In the genomic region with DNA sequence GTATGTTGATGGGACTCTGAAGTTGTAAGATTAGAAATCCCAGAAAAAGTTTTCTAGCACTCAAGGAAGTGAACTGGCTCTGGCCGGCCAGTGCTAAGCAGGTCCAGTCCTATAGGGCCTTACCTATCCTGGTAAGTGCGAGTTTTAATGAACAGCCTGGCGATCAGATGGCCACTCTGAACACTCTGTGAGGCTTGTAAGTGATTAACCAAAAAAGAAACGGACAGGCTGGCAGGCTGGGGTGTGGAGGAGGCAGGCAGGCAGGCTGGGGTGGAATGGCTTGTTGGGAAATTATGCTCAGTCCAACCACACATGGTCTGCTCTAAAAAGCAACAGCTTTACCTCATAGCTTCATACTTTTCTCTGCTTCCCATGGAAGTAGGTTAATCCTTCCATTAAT, we compare ENCODE assay signal across 20 mouse cellular contexts. TPM values are rescaled to one million over a fixed set of nuclear protein-coding genes. Genes with fewer than 3 reads are reported as not detected.
DNase-seq lines count a peak whose midpoint lies in the region; ATAC-seq lines count a peak whose summit lies in the region.
"Had no signal": no experiment of that assay in that cellular context is flagged by ENCODE, and none has a peak within 500 bp of the region (broad histone marks: within the 10 kb centered on the region; RNA-seq: fewer than 3 reads in every experiment).

No protein-coding gene starts in this region.

- ATAC-seq in kidney, embryonic 14.5 days (ENCODE audit: low FRiP score, low TSS enrichment): no peak; the same call in 1 of the 2 replicates
- peak; percentile 23; the same call in 1 of the 2 replicates for ATAC-seq in liver, embryonic 16.5 days (ENCODE audit: low read depth)
- ATAC-seq in liver, embryonic 12.5 days: no peak
- ATAC-seq in kidney, embryonic 15.5 days (replicated peaks; ENCODE audit: low FRiP score): peak; percentile 73
- no peak for ATAC-seq in megakaryocyte-erythroid progenitor cell, adult 5-6 weeks (replicated peaks; ENCODE audit: low FRiP score, low TSS enrichment, poor library complexity, severe bottlenecking)
- ATAC-seq: activated CD4-positive, CD25-positive, alpha-beta regulatory T cell, adult 4 months; forebrain, embryonic 14.5 days; hindbrain, embryonic 16.5 days had no signal

- DNase-seq in kidney, adult 11 months: peak; percentile 80
- peak; percentile 48 to 53 for DNase-seq in right cerebral cortex, postnatal 10 days (ENCODE audit: low spot score in 2 of 2)
- DNase-seq in urinary bladder, postnatal 14 days (ENCODE audit: low spot score): no peak
- DNase-seq: adrenal gland, postnatal 36 days; cerebellum, postnatal 10 days; thymus, adult 18-20 months had no signal

- no peaks in the 10 kb centered on the region for H3K9me3 ChIP-seq in kidney, embryonic 14.5 days (ENCODE audit: control insufficient read depth, low read length)
- no peaks in the 10 kb centered on the region for H3K9me3 ChIP-seq in liver, embryonic 16.5 days (replicated peaks; ENCODE audit: control insufficient read depth, low read length)
- H3K9me3 ChIP-seq in liver, embryonic 12.5 days (replicated peaks): no peaks in the 10 kb centered on the region
- H3K9me3 ChIP-seq in kidney, embryonic 15.5 days (replicated peaks): no peaks in the 10 kb centered on the region
- H3K9me3 ChIP-seq: limb, embryonic 12.5 days had no signal

- no peaks in the 10 kb centered on the region for H3K27me3 ChIP-seq in kidney, embryonic 14.5 days (ENCODE audit: control insufficient read depth, insufficient read depth, low read length)
- H3K27me3 ChIP-seq in liver, embryonic 16.5 days (ENCODE audit: control insufficient read depth, insufficient read depth, low read depth, low read length): no peaks in the 10 kb centered on the region
- no peaks in the 10 kb centered on the region for H3K27me3 ChIP-seq in liver, embryonic 12.5 days (replicated peaks)
- no peaks in the 10 kb centered on the region for H3K27me3 ChIP-seq in kidney, embryonic 15.5 days
- H3K27me3 ChIP-seq: limb, embryonic 12.5 days had no signal

- H3K4me2 ChIP-seq in kidney, embryonic 14.5 days (replicated peaks; ENCODE audit: low read depth, low read length): no peak overlapping the region
- H3K4me2 ChIP-seq in liver, embryonic 16.5 days (ENCODE audit: low read depth, low read length): no peak overlapping the region
- H3K4me2 ChIP-seq in liver, embryonic 12.5 days: no peak overlapping the region
- H3K4me2 ChIP-seq in kidney, embryonic 15.5 days: no peak overlapping the region
- H3K4me2 ChIP-seq: limb, embryonic 12.5 days had no signal

- H3K9ac ChIP-seq in kidney, embryonic 14.5 days (ENCODE audit: low read depth, low read length): no peak overlapping the region
- H3K9ac ChIP-seq in liver, embryonic 16.5 days (ENCODE audit: low read depth, low read length): no peak overlapping the region
- H3K9ac ChIP-seq in liver, embryonic 12.5 days: no peak overlapping the region
- H3K9ac ChIP-seq in kidney, embryonic 15.5 days: no peak overlapping the region
- H3K9ac ChIP-seq: limb, embryonic 12.5 days had no signal

- H3K4me3 ChIP-seq in kidney, embryonic 14.5 days (ENCODE audit: low read length): no peak overlapping the region
- no peak overlapping the region for H3K4me3 ChIP-seq in liver, embryonic 16.5 days (ENCODE audit: low read depth, low read length)
- H3K4me3 ChIP-seq in liver, embryonic 12.5 days: no peak overlapping the region
- no peak overlapping the region for H3K4me3 ChIP-seq in kidney, embryonic 15.5 days (replicated peaks)
- H3K4me3 ChIP-seq: limb, embryonic 12.5 days had no signal

- no peak overlapping the region for H3K27ac ChIP-seq in kidney, embryonic 14.5 days (ENCODE audit: low read depth, low read length)
- H3K27ac ChIP-seq in liver, embryonic 16.5 days (ENCODE audit: low read length): no peak overlapping the region
- H3K27ac ChIP-seq in liver, embryonic 12.5 days: no peak overlapping the region
- H3K27ac ChIP-seq in kidney, embryonic 15.5 days: peak overlapping the region; percentile 66
- H3K27ac ChIP-seq: limb, embryonic 12.5 days had no signal

- H3K36me3 ChIP-seq in kidney, embryonic 14.5 days (ENCODE audit: control insufficient read depth, insufficient read depth, low read length): peaks cover 33% of the 10 kb centered on the region
- H3K36me3 ChIP-seq in liver, embryonic 16.5 days (ENCODE audit: control insufficient read depth, insufficient read depth): peaks cover 45% of the 10 kb centered on the region
- peaks cover 62% of the 10 kb centered on the region for H3K36me3 ChIP-seq in liver, embryonic 12.5 days
- peaks cover 38% of the 10 kb centered on the region for H3K36me3 ChIP-seq in kidney, embryonic 15.5 days

- peaks cover 14% of the 10 kb centered on the region for H3K4me1 ChIP-seq in kidney, embryonic 14.5 days (ENCODE audit: control insufficient read depth, insufficient read depth, low read length)
- H3K4me1 ChIP-seq in liver, embryonic 16.5 days (ENCODE audit: control insufficient read depth, low read depth, low read length): peaks cover 30% of the 10 kb centered on the region
- peaks cover 46% of the 10 kb centered on the region for H3K4me1 ChIP-seq in liver, embryonic 12.5 days
- H3K4me1 ChIP-seq in kidney, embryonic 15.5 days: peaks cover 46% of the 10 kb centered on the region

- WGBS in kidney, embryonic 14.5 days: 75% methylated on average over 4 of the region's 4 CpGs
- WGBS in liver, embryonic 16.5 days (ENCODE audit: insufficient replicate concordance): 78% methylated on average over 4 of the region's 4 CpGs
- 85% methylated on average over 4 of the region's 4 CpGs for WGBS in liver, embryonic 12.5 days (ENCODE audit: insufficient replicate concordance)
- WGBS in kidney, embryonic 15.5 days: 63% methylated on average over 4 of the region's 4 CpGs

RNA-seq across cellular contexts. Expression of a gene that starts 5.7 kb away (rescaled TPM):
- 187 and 196 TPM in 2 replicates for polyA plus RNA-seq in kidney, embryonic 14.5 days (2014; fragmentation: Nextera tagmentation; extraction: Ambion mirVana)
- polyA plus RNA-seq in liver, embryonic 16.5 days (2015; fragmentation: Nextera tagmentation; extraction: Ambion mirVana): 251 and 260 TPM in 2 replicates
- polyA plus RNA-seq in liver, embryonic 12.5 days (2016; fragmentation: Nextera tagmentation; extraction: Ambion mirVana): 242 and 244 TPM in 2 replicates
- polyA plus RNA-seq in kidney, embryonic 15.5 days (2015; fragmentation: Nextera tagmentation; extraction: Ambion mirVana): 180 and 185 TPM in 2 replicates
- total RNA-seq in megakaryocyte-erythroid progenitor cell, adult 5-6 weeks (2014; fragmentation: Nextera tagmentation): 85.6 and 109 TPM in 2 replicates
- total RNA-seq in megakaryocyte-erythroid progenitor cell, adult 5-6 weeks (2017): 34.5 and 41.4 TPM in 2 replicates

RNA-seq across cellular contexts. Expression of a gene that starts 19.5 kb away (rescaled TPM):
- 0.13 and 0.31 TPM in 2 replicates for polyA plus RNA-seq in kidney, embryonic 14.5 days (2014; fragmentation: Nextera tagmentation; extraction: Ambion mirVana)
- polyA plus RNA-seq in liver, embryonic 16.5 days (2015; fragmentation: Nextera tagmentation; extraction: Ambion mirVana): 0.86 and 1.1 TPM in 2 replicates
- 0.35 and 0.89 TPM in 2 replicates for polyA plus RNA-seq in liver, embryonic 12.5 days (2016; fragmentation: Nextera tagmentation; extraction: Ambion mirVana)
- 5.9 and 12.6 TPM in 2 replicates for polyA plus RNA-seq in kidney, embryonic 15.5 days (2015; fragmentation: Nextera tagmentation; extraction: Ambion mirVana)
- not detected in 2 replicates for total RNA-seq in megakaryocyte-erythroid progenitor cell, adult 5-6 weeks (2014; fragmentation: Nextera tagmentation)
- not detected in 2 replicates for total RNA-seq in megakaryocyte-erythroid progenitor cell, adult 5-6 weeks (2017)
- total RNA-seq: monocyte, adult 5-6 weeks had no signal
- polyA plus RNA-seq: activated CD4-positive, CD25-positive, alpha-beta regulatory T cell, adult 4 months had no signal

RNA-seq across cellular contexts. Expression of a gene that starts 38.9 kb away (rescaled TPM):
- polyA plus RNA-seq in kidney, embryonic 14.5 days (2014; fragmentation: Nextera tagmentation; extraction: Ambion mirVana): 27.3 and 31.7 TPM in 2 replicates
- 13.3 and 15.2 TPM in 2 replicates for polyA plus RNA-seq in liver, embryonic 16.5 days (2015; fragmentation: Nextera tagmentation; extraction: Ambion mirVana)
- polyA plus RNA-seq in liver, embryonic 12.5 days (2016; fragmentation: Nextera tagmentation; extraction: Ambion mirVana): 22.1 and 23.6 TPM in 2 replicates
- polyA plus RNA-seq in kidney, embryonic 15.5 days (2015; fragmentation: Nextera tagmentation; extraction: Ambion mirVana): 33.8 and 39.4 TPM in 2 replicates
- 25.0 and 40.8 TPM in 2 replicates for total RNA-seq in megakaryocyte-erythroid progenitor cell, adult 5-6 weeks (2014; fragmentation: Nextera tagmentation)
- total RNA-seq in megakaryocyte-erythroid progenitor cell, adult 5-6 weeks (2017): 6.6 and 37.9 TPM in 2 replicates
- total RNA-seq: monocyte, adult 5-6 weeks had no signal

RNA-seq across cellular contexts. Expression of a gene that starts 52.2 kb away (rescaled TPM):
- polyA plus RNA-seq in kidney, embryonic 14.5 days (2014; fragmentation: Nextera tagmentation; extraction: Ambion mirVana): 0.43 and 1.3 TPM in 2 replicates
- polyA plus RNA-seq in liver, embryonic 16.5 days (2015; fragmentation: Nextera tagmentation; extraction: Ambion mirVana): not detected in 2 replicates
- 0.13 TPM in 1 of 2 replicates, not detected in the other for polyA plus RNA-seq in liver, embryonic 12.5 days (2016; fragmentation: Nextera tagmentation; extraction: Ambion mirVana)
- 0.72 and 1.1 TPM in 2 replicates for polyA plus RNA-seq in kidney, embryonic 15.5 days (2015; fragmentation: Nextera tagmentation; extraction: Ambion mirVana)
- not detected in 2 replicates for total RNA-seq in megakaryocyte-erythroid progenitor cell, adult 5-6 weeks (2014; fragmentation: Nextera tagmentation)
- total RNA-seq in megakaryocyte-erythroid progenitor cell, adult 5-6 weeks (2017): not detected in 2 replicates
- total RNA-seq: adrenal gland, postnatal 36 days; gastrocnemius, adult 18-20 months; heart, postnatal 25 days; monocyte, adult 5-6 weeks had no signal
- polyA plus RNA-seq: activated CD4-positive, CD25-positive, alpha-beta regulatory T cell, adult 4 months; forebrain, embryonic 14.5 days; limb, embryonic 12.5 days; lung, postnatal 0 days; urinary bladder, adult 2 months had no signal

RNA-seq across cellular contexts. Expression of a gene that starts 57.5 kb away (rescaled TPM):
- polyA plus RNA-seq in kidney, embryonic 14.5 days (2014; fragmentation: Nextera tagmentation; extraction: Ambion mirVana): 5.4 and 7.1 TPM in 2 replicates
- 18.5 and 19.2 TPM in 2 replicates for polyA plus RNA-seq in liver, embryonic 16.5 days (2015; fragmentation: Nextera tagmentation; extraction: Ambion mirVana)
- polyA plus RNA-seq in liver, embryonic 12.5 days (2016; fragmentation: Nextera tagmentation; extraction: Ambion mirVana): 14.4 and 16.9 TPM in 2 replicates
- polyA plus RNA-seq in kidney, embryonic 15.5 days (2015; fragmentation: Nextera tagmentation; extraction: Ambion mirVana): 8.6 and 8.8 TPM in 2 replicates
- not detected in 2 replicates for total RNA-seq in megakaryocyte-erythroid progenitor cell, adult 5-6 weeks (2014; fragmentation: Nextera tagmentation)
- not detected in 2 replicates for total RNA-seq in megakaryocyte-erythroid progenitor cell, adult 5-6 weeks (2017)
- total RNA-seq: monocyte, adult 5-6 weeks had no signal
- polyA plus RNA-seq: activated CD4-positive, CD25-positive, alpha-beta regulatory T cell, adult 4 months had no signal

Comparison
In these comparisons a context has a peak if more than half of its experiments do, and no peak if none do; other contexts are left out.
1. ATAC-seq: peak in liver, embryonic 16.5 days (single experiment) and kidney, embryonic 15.5 days (single experiment); none in kidney, embryonic 14.5 days (single experiment), liver, embryonic 12.5 days (single experiment) and megakaryocyte-erythroid progenitor cell, adult 5-6 weeks (single experiment).